Comparison of ENCODE assay signal across 16 mouse cellular contexts in the genomic region with DNA sequence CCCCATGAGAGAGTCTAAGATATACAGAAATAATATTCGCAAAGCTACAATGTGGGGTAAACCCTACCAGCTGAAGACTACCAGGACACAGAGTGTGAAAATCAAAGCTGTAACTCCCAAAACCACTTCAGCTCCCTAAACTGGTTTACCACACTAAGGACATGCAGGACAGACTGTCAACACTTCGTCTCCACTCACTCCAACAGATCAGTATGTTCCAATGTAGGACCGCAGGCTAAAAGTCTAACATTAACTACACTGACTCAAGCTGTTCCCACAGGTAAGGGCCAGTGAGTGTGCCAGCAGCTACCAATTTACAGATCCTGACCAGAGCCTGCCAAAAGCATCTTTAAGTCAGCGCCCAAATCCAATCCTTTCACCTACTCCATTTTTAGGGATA.
DNase-seq lines count a peak whose midpoint lies in the region; ATAC-seq lines count a peak whose summit lies in the region.
"Had no signal": no experiment of that assay in that cellular context is flagged by ENCODE, and none has a peak within 500 bp of the region (broad histone marks: within the 10 kb centered on the region; RNA-seq: fewer than 3 reads in every experiment).

No protein-coding gene starts in this region.

- no peak for ATAC-seq in heart, embryonic 12.5 days (ENCODE audit: insufficient number of reproducible peaks, low FRiP score)
- ATAC-seq in heart, embryonic 16.5 days (replicated peaks; ENCODE audit: extremely low read depth, insufficient read depth, low FRiP score): peak; percentile 61
- ATAC-seq: forebrain, postnatal 0 days had no signal

- no peaks in the 10 kb centered on the region for H3K9me3 ChIP-seq in heart, embryonic 12.5 days (replicated peaks)
- H3K9me3 ChIP-seq in heart, embryonic 16.5 days (replicated peaks; ENCODE audit: control insufficient read depth, low read length): no peaks in the 10 kb centered on the region
- H3K9me3 ChIP-seq: G1E; hindbrain, embryonic 10.5 days; limb, embryonic 12.5 days; liver, embryonic 15.5 days had no signal

- peaks cover 42% of the 10 kb centered on the region for H3K36me3 ChIP-seq in heart, embryonic 12.5 days
- H3K36me3 ChIP-seq in heart, embryonic 16.5 days (ENCODE audit: control insufficient read depth, insufficient read depth): peaks cover 26% of the 10 kb centered on the region

- WGBS in heart, embryonic 12.5 days: 50% methylated on average over 4 of the region's 4 CpGs
- WGBS in heart, embryonic 16.5 days: 52% methylated on average over 4 of the region's 4 CpGs

- H3K27me3 ChIP-seq in heart, embryonic 12.5 days (replicated peaks): 0 out of 2 replicates have a peak, but pooled peaks cover 19% of the 10 kb centered on the region
- no peaks in the 10 kb centered on the region for H3K27me3 ChIP-seq in heart, embryonic 16.5 days (ENCODE audit: control insufficient read depth, insufficient read depth, low read length)
- H3K27me3 ChIP-seq: limb, embryonic 12.5 days; liver, embryonic 15.5 days had no signal

- no peak overlapping the region for H3K4me3 ChIP-seq in heart, embryonic 12.5 days
- no peak overlapping the region for H3K4me3 ChIP-seq in heart, embryonic 16.5 days (ENCODE audit: low read length)
- H3K4me3 ChIP-seq: hindbrain, embryonic 10.5 days; limb, embryonic 12.5 days; liver, embryonic 15.5 days had no signal

- no peak overlapping the region for H3K4me2 ChIP-seq in heart, embryonic 12.5 days
- H3K4me2 ChIP-seq in heart, embryonic 16.5 days (ENCODE audit: low read depth, low read length): no peak overlapping the region
- H3K4me2 ChIP-seq: limb, embryonic 12.5 days; liver, embryonic 15.5 days had no signal

- no peak overlapping the region for H3K9ac ChIP-seq in heart, embryonic 12.5 days
- no peak overlapping the region for H3K9ac ChIP-seq in heart, embryonic 16.5 days (ENCODE audit: low read length)
- H3K9ac ChIP-seq: forebrain, postnatal 0 days; limb, embryonic 12.5 days; liver, embryonic 15.5 days had no signal

- no peak overlapping the region for H3K27ac ChIP-seq in heart, embryonic 12.5 days (ENCODE audit: poor library complexity, severe bottlenecking)
- H3K27ac ChIP-seq in heart, embryonic 16.5 days (ENCODE audit: low read length): peak overlapping the region; percentile 71
- H3K27ac ChIP-seq: hindbrain, embryonic 10.5 days; limb, embryonic 12.5 days; liver, embryonic 15.5 days; stomach, postnatal 0 days had no signal

- H3K4me1 ChIP-seq in heart, embryonic 12.5 days (replicated peaks): peaks cover 29% of the 10 kb centered on the region
- peaks cover 22% of the 10 kb centered on the region for H3K4me1 ChIP-seq in heart, embryonic 16.5 days (ENCODE audit: control insufficient read depth, insufficient read depth, low read length)
- H3K4me1 ChIP-seq: hindbrain, embryonic 10.5 days had no signal

- peak; percentile 51 for DNase-seq in heart, adult 8-10 months (ENCODE audit: low spot score)
- peak; percentile 2 for DNase-seq in urinary bladder, postnatal 14 days (ENCODE audit: low spot score)
- no peak for DNase-seq in urinary bladder, postnatal 10 days (ENCODE audit: low spot score)
- no peak for DNase-seq in gastrocnemius, adult 18-20 months (ENCODE audit: low spot score)
- DNase-seq in thymus, postnatal 36 days: no peak
- DNase-seq: embryo, embryonic 11 days; forebrain, postnatal 0 days; lung, postnatal 14 days; thymus, postnatal 14 days had no signal

Comparison
In these comparisons a context has a peak if more than half of its experiments do, and no peak if none do; other contexts are left out.
1. DNase-seq: peak in heart, adult 8-10 months (single experiment) and urinary bladder, postnatal 14 days (single experiment); none in urinary bladder, postnatal 10 days (single experiment), gastrocnemius, adult 18-20 months (single experiment) and thymus, postnatal 36 days (0 of 2).